Mouse (Mus musculus): ENCODE results near the gene Zfp873.
"Not testable (repeated sequence)": the region's sequence is repeated elsewhere in the genome, so short reads cannot be mapped to it uniquely, and the experiment has no call there.

Gene Zfp873

DNA sequence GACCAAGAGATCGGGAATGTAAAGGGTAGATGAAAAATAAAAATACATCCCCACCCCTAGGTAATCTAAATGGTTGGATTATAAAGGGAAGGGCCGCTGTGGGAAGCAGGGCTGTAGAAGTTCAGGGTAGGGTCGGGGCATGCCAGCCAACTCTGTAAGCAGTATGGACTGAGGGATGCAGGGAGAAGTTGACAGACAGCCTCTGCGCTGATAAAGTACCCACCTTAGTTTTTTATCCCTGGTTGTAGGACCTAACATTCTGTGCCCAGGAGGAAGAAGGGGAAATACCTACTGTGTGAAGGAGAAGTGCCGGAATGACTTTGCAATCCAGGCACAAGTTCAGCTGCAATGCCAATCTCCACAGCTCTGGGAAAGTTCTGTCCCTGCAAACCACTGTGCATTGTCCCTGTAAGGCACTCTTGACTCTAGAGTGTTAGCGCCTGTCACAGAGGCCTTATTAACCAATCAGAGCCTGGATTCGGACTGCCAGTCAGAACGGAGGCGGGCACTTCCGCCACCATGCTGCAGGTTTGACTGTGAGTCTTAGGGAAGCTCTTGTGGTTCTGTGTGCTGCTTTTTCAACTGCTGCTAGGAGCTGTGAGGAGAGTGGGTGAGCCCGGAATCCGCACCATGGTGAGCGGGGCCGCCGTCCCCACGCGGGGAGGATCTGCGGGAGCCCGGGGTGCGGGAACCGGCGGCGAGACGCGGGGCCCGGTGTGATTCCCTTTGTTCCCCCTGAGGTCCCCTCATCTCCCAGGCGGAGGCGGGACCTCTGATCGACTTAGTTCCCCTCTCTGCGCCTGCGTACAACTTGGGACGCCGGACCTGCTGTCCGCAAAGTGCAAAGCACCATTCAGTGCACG lies at the start of gene Zfp873:
TSS of gene Zfp873 (plus strand) at position 527 of the 863 bp plus-strand sequence.
- peak; percentile 89 for DNase-seq (ENCODE audit: low spot score)

GRCm38 (mm10) chr10:82003209-82003608 lies 44.7 kb upstream of the Zfp873 start:
- DNase-seq (ENCODE audit: low spot score), result not testable (repeated sequence)

DNA sequence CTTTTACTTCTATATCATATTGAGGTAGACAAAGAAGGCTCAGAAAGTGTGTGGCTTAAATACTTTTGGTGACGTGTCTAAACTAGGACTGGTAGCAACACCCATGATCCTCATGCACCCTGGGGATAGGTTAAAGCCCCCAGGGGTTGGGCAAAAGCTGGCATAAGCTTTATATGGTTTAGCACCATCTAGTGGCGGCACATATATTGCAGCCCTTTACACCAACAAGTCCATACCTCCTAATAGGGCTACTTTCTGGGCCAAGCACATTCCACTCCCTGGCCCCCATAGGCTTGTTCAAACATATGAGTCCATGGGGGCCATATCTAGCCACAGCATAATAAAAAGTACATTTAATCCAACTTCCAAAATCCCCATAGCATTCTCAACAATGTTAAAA lies 43.1 kb upstream of the Zfp873 start:
- DNase-seq (ENCODE audit: low spot score), result not testable (repeated sequence)

DNA sequence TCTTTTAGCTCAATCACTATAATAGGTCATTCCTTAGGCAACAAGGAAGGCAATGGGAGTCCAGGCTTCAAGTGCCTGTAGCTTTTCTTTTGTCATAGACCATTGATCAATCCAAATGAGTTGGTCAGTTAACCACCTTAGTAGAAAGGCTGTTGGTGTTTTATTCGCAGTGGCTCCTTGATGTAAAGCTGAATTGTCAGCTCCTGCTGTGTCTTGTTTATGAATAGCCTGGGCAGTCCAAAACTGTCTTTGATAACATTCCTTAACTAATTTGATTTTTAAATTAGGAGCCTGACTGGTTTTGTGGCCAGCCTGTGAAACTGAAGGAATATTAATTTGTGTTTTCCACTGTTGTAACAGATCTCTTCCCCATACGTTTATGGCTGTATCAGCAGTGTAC lies 5.7 kb upstream of the Zfp873 start:
- no peak for DNase-seq (ENCODE audit: low spot score)

DNA sequence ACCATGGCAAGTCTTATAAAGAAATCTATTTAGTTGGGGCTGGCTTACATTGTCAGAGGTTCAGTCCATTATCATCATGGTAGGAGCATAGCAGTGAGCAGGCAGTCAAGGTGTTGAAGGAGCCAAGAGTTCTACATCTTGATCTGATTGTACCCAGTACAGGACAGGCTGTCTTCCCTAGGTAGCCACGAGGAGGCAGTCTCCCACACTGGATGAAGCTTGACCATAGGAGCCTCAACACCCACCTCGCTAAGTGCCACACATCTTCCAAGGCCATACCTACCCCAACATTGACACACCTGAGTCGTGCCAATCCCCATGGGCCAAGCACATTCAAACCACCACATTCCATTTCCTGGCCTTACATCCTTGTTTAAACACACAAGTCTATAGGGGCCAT lies 1.3 kb upstream of the Zfp873 start:
- DNase-seq (ENCODE audit: low spot score), result no peak

GRCm38 (mm10) chr10:82048460-82048804 lies 509 bp downstream of the Zfp873 start:
- not testable (repeated sequence) for DNase-seq (ENCODE audit: low spot score)

- peak; percentile 40 for DNase-seq (ENCODE audit: low spot score)
These were observed 35.1 kb downstream of the Zfp873 start, which contains the start of gene BC024063 for GRCm38 (mm10) chr10:82082728-82083621. Gene BC024063, plus strand, starts transcription at chr10:82083353.

DNA sequence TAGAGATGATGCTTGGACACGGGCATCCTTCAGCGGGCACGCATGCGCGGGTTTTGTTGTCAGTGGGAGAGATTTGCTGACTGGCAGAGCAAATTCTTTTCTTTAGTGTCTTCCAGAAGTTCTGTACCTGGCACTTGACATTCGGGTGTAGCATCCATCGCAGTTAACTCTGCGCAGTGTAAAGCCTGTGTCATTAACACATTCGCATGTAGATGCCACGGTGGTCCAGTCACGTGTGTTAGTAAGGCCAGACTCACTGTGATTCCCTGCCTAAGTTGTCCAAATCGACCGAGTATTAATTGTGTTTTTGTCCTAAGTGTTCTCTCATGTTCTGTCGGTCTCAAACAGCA lies 35.7 kb downstream of the Zfp873 start:
- DNase-seq (ENCODE audit: low spot score), result not testable (repeated sequence)

Measured in urinary bladder, postnatal 25 days (tissue).